Mouse (Mus musculus): ENCODE results near the gene Cpne6.

Cpne6 gene

GRCm38 (mm10) chr14:55496761-55497448 lies 13.3 kb upstream of the Cpne6 start:
- DNase-seq (ENCODE audit: inconsistent age in 2 of 2, low spot score in 1 of 2), result no peak

GRCm38 (mm10) chr14:55497449-55497821 lies 12.8 kb upstream of the Cpne6 start:
- peak; percentile 82 to 95 for DNase-seq (ENCODE audit: inconsistent age in 2 of 2, low spot score in 1 of 2)

GRCm38 (mm10) chr14:55505612-55506011 lies 4.6 kb upstream of the Cpne6 start:
- no peak for DNase-seq (ENCODE audit: inconsistent age in 2 of 2, low spot score in 1 of 2)

GRCm38 (mm10) chr14:55507801-55508200 lies 2.4 kb upstream of the Cpne6 start:
- no peak for DNase-seq (ENCODE audit: inconsistent age in 2 of 2, low spot score in 1 of 2)

GRCm38 (mm10) chr14:55509540-55509939 lies 705 bp upstream of the Cpne6 start:
- DNase-seq (ENCODE audit: inconsistent age in 2 of 2, low spot score in 1 of 2), result no peak

GRCm38 (mm10) chr14:55511037-55511436 lies 792 bp downstream of the Cpne6 start:
- no peak for DNase-seq (ENCODE audit: inconsistent age in 2 of 2, low spot score in 1 of 2)

GRCm38 (mm10) chr14:55513927-55514326 lies 3.7 kb downstream of the Cpne6 start:
- DNase-seq (ENCODE audit: inconsistent age in 2 of 2, low spot score in 1 of 2), result no peak

GRCm38 (mm10) chr14:55515846-55516245 lies 5.6 kb downstream of the Cpne6 start:
- no peak for DNase-seq (ENCODE audit: inconsistent age in 2 of 2, low spot score in 1 of 2)

GRCm38 (mm10) chr14:55518897-55519296 lies 8.7 kb downstream of the Cpne6 start:
- no peak for DNase-seq (ENCODE audit: inconsistent age in 2 of 2, low spot score in 1 of 2)

- DNase-seq (ENCODE audit: inconsistent age in 2 of 2, low spot score in 1 of 2), result no peak
Observed at GRCm38 (mm10) chr14:55519604-55520003, 9.4 kb downstream of the Cpne6 start.

- peak; percentile 22 to 62 for DNase-seq (ENCODE audit: inconsistent age in 2 of 2, low spot score in 1 of 2)
Observed at GRCm38 (mm10) chr14:55520451-55521361, 10.5 kb downstream of the Cpne6 start.

GRCm38 (mm10) chr14:55524062-55524461 lies 13.8 kb downstream of the Cpne6 start:
- DNase-seq (ENCODE audit: inconsistent age in 2 of 2, low spot score in 1 of 2), result no peak

- DNase-seq (ENCODE audit: inconsistent age in 2 of 2, low spot score in 1 of 2), result no peak
Observed at GRCm38 (mm10) chr14:55524785-55525184, 14.5 kb downstream of the Cpne6 start, which contains the start of gene Nrl. TSS of gene Nrl (minus strand) at chr14:55524981.

GRCm38 (mm10) chr14:55526674-55527073 lies 16.4 kb downstream of the Cpne6 start:
- no peak for DNase-seq (ENCODE audit: inconsistent age in 2 of 2, low spot score in 1 of 2)

GRCm38 (mm10) chr14:55527940-55528339 lies 17.7 kb downstream of the Cpne6 start:
- DNase-seq (ENCODE audit: inconsistent age in 2 of 2, low spot score in 1 of 2), result peak in 1 of 2 experiments; percentile 63

GRCm38 (mm10) chr14:55536116-55536745 lies 26.0 kb downstream of the Cpne6 start:
- peak in 1 of 2 experiments; percentile 73 for DNase-seq (ENCODE audit: inconsistent age in 2 of 2, low spot score in 1 of 2)

GRCm38 (mm10) chr14:55540067-55540786 lies 30.0 kb downstream of the Cpne6 start, which contains the start of gene Pck2:
TSS of gene Pck2 (plus strand) at chr14:55540266.
- peak; percentile 94 to 97 for DNase-seq (ENCODE audit: inconsistent age in 2 of 2, low spot score in 1 of 2)

GRCm38 (mm10) chr14:55540787-55541321 lies 30.6 kb downstream of the Cpne6 start:
- DNase-seq (ENCODE audit: inconsistent age in 2 of 2, low spot score in 1 of 2), result peak; percentile 79 to 93

- DNase-seq (ENCODE audit: inconsistent age in 2 of 2, low spot score in 1 of 2), result no peak
Observed at GRCm38 (mm10) chr14:55542268-55542667, 32.0 kb downstream of the Cpne6 start.

GRCm38 (mm10) chr14:55544334-55544733 lies 34.1 kb downstream of the Cpne6 start:
- DNase-seq (ENCODE audit: inconsistent age in 2 of 2, low spot score in 1 of 2), result peak in 1 of 2 experiments; percentile 30
